Mouse (Mus musculus) urinary bladder, adult 2 months (tissue): ENCODE data around the gene Tspan32. TPM values are rescaled to one million over a fixed set of nuclear protein-coding genes. Genes with fewer than 3 reads are reported as not detected.
A peak's percentile ranks its signal among the peaks of the same experiment; 100 is the strongest.

Experiments used
- DNase-seq: peaks from one replicate; pipeline ENCODE4 v3.0.0; 2022; ENCODE audit warnings: low spot score
- polyA plus RNA-seq: library from polyadenylated mRNA; depleted of rRNA; stranded (reverse); fragments of >200 nt; gene quantifications from 2 replicates; pipeline ENCODE4 v1.2.3, GENCODE M21; 2012; rRNA removed

The Tspan32 gene
- polyA plus RNA-seq, 1 experiment: 2.8 TPM

GRCm38 (mm10) chr7:143054612-143054965 is 49.7 kb downstream of the Tspan32 start:
- DNase-seq: no peak

- DNase-seq: no peak
Measured at GRCm38 (mm10) chr7:143055001-143055400, 50.2 kb downstream of the Tspan32 start.

GRCm38 (mm10) chr7:143055499-143056186 is 50.8 kb downstream of the Tspan32 start:
- DNase-seq: no peak

- DNase-seq: no peak
Measured at GRCm38 (mm10) chr7:143057023-143057422, 52.2 kb downstream of the Tspan32 start.

GRCm38 (mm10) chr7:143057667-143058220 is 52.9 kb downstream of the Tspan32 start:
- no peak for DNase-seq

GRCm38 (mm10) chr7:143058221-143058697 is 53.4 kb downstream of the Tspan32 start:
- no peak for DNase-seq

GRCm38 (mm10) chr7:143059202-143059870 is 54.5 kb downstream of the Tspan32 start:
- DNase-seq: no peak

- no peak for DNase-seq
Measured at GRCm38 (mm10) chr7:143062704-143063103, 57.9 kb downstream of the Tspan32 start.

GRCm38 (mm10) chr7:143064226-143064625 is 59.4 kb downstream of the Tspan32 start:
- DNase-seq: no peak

- no peak for DNase-seq
Measured at GRCm38 (mm10) chr7:143065692-143066091, 60.8 kb downstream of the Tspan32 start.

GRCm38 (mm10) chr7:143067469-143067868 is 62.6 kb downstream of the Tspan32 start:
- DNase-seq: no peak

- no peak for DNase-seq
Measured at GRCm38 (mm10) chr7:143067897-143068296, 63.1 kb downstream of the Tspan32 start.

GRCm38 (mm10) chr7:143068316-143068881 is 63.6 kb downstream of the Tspan32 start:
- DNase-seq: no peak

- DNase-seq: peak; percentile 81
Measured at GRCm38 (mm10) chr7:143068882-143069591, 64.2 kb downstream of the Tspan32 start, which contains the start of gene Tssc4. TSS of gene Tssc4 (plus strand) at chr7:143069249.

Other genes starting within 250 kb of the Tspan32 start
- 0.15 and 0.59 TPM in 2 replicates for gene Th, start 73.9 kb upstream of the Tspan32 start, polyA plus RNA-seq
- gene Ascl2, start 35.8 kb upstream of the Tspan32 start, polyA plus RNA-seq: 2.4 and 2.7 TPM in 2 replicates
- 591 and 684 TPM in 2 replicates for gene Cd81, start 47.7 kb downstream of the Tspan32 start, polyA plus RNA-seq
- 44.7 and 57.5 TPM in 2 replicates for gene Tssc4, start 64.2 kb downstream of the Tspan32 start, polyA plus RNA-seq
- gene Trpm5, start 89.6 kb downstream of the Tspan32 start, polyA plus RNA-seq: 0.21 and 0.29 TPM in 2 replicates
- 1.0 and 1.5 TPM in 2 replicates for gene Kcnq1, start 101.3 kb downstream of the Tspan32 start, polyA plus RNA-seq